Mouse (Mus musculus) CH12F3 (cell line): ENCODE results near the gene Zfpm1.
"Not testable (repeated sequence)": the region's sequence is repeated elsewhere in the genome, so short reads cannot be mapped to it uniquely, and the experiment has no call there.

Source experiments
- in situ Hi-C: fragments of 300-500 bp; cut with MboI; formaldehyde crosslinking; loops from 2 replicates; pipeline ENCODE4 v1.14.3; 2020; ENCODE audit warnings: low sequenced_read_pairs

The Zfpm1 gene

GRCm38 (mm10) chr8:122322126-122322525 lies 40.2 kb downstream of the Zfpm1 start:
- in situ Hi-C loops, result no loop called here

- in situ Hi-C loops, result no loop called here
These were observed 40.9 kb downstream of the Zfpm1 start for GRCm38 (mm10) chr8:122322792-122323191.

GRCm38 (mm10) chr8:122323951-122324402 lies 42.0 kb downstream of the Zfpm1 start:
- in situ Hi-C loops, result not testable (repeated sequence)

- in situ Hi-C loops, result no loop called here
These were observed 43.3 kb downstream of the Zfpm1 start for GRCm38 (mm10) chr8:122325196-122325595.

- in situ Hi-C loops, result no loop called here
These were observed 44.2 kb downstream of the Zfpm1 start for GRCm38 (mm10) chr8:122326114-122326542.

GRCm38 (mm10) chr8:122329072-122329471 lies 47.1 kb downstream of the Zfpm1 start:
- in situ Hi-C loops, result no loop called here

- in situ Hi-C loops, result loop anchor here (5.0 kb wide), 1 partner anchor 52 kb away; no protein-coding TSS in a partner anchor
These were observed 47.8 kb downstream of the Zfpm1 start for GRCm38 (mm10) chr8:122329553-122330239.

GRCm38 (mm10) chr8:122330446-122331133 lies 48.6 kb downstream of the Zfpm1 start:
- in situ Hi-C loops, result loop anchor here (5.0 kb wide), 1 partner anchor 53 kb away; no protein-coding TSS in a partner anchor

- in situ Hi-C loops, result loop anchor here (5.0 kb wide), 1 partner anchor 54 kb away; no protein-coding TSS in a partner anchor
These were observed 49.2 kb downstream of the Zfpm1 start for GRCm38 (mm10) chr8:122331134-122331523.

- in situ Hi-C loops, result loop anchor here (5.0 kb wide), 1 partner anchor 56 kb away; no protein-coding TSS in a partner anchor
These were observed 51.0 kb downstream of the Zfpm1 start for GRCm38 (mm10) chr8:122332753-122333506.

GRCm38 (mm10) chr8:122333531-122333930 lies 51.6 kb downstream of the Zfpm1 start:
- in situ Hi-C loops, result loop anchor here (5.0 kb wide), 1 partner anchor 56 kb away; no protein-coding TSS in a partner anchor

GRCm38 (mm10) chr8:122334791-122335490 lies 53.0 kb downstream of the Zfpm1 start:
- in situ Hi-C loops, result loop anchor here (5.0 kb wide), 1 partner anchor 58 kb away; no protein-coding TSS in a partner anchor

- in situ Hi-C loops, result no loop called here
These were observed 53.8 kb downstream of the Zfpm1 start for GRCm38 (mm10) chr8:122335638-122336250.

GRCm38 (mm10) chr8:122336251-122336910 lies 54.4 kb downstream of the Zfpm1 start:
- in situ Hi-C loops, result no loop called here

GRCm38 (mm10) chr8:122338852-122339251 lies 56.9 kb downstream of the Zfpm1 start:
- in situ Hi-C loops, result no loop called here

GRCm38 (mm10) chr8:122340761-122341160 lies 58.8 kb downstream of the Zfpm1 start:
- in situ Hi-C loops, result no loop called here

GRCm38 (mm10) chr8:122341790-122342189 lies 59.8 kb downstream of the Zfpm1 start:
- in situ Hi-C loops, result no loop called here

GRCm38 (mm10) chr8:122342362-122342761 lies 60.4 kb downstream of the Zfpm1 start:
- in situ Hi-C loops, result no loop called here

GRCm38 (mm10) chr8:122342806-122343209 lies 60.9 kb downstream of the Zfpm1 start:
- in situ Hi-C loops, result no loop called here
